Mouse (Mus musculus) heart, postnatal 10 days (tissue): ENCODE data around the gene Oaf. TPM values are rescaled to one million over a fixed set of nuclear protein-coding genes. Genes with fewer than 3 reads are reported as not detected.

Source experiments
- DNase-seq, 2 experiments: peaks; one replicate each; pipeline ENCODE4 v3.0.0; 2021
- intact Hi-C: fragments of 180-260 bp; cut with DNase I; formaldehyde crosslinking; loops from one replicate; pipeline ENCODE4 v1.15.1; 2025
- total RNA-seq, 2 experiments: library from RNA; stranded (reverse); gene quantifications; 2 replicates each; pipeline ENCODE4 v1.2.3; 2021

The Oaf gene
- total RNA-seq, 2 experiments from 2014 or later, result 24.3 to 28.6 TPM

DNA sequence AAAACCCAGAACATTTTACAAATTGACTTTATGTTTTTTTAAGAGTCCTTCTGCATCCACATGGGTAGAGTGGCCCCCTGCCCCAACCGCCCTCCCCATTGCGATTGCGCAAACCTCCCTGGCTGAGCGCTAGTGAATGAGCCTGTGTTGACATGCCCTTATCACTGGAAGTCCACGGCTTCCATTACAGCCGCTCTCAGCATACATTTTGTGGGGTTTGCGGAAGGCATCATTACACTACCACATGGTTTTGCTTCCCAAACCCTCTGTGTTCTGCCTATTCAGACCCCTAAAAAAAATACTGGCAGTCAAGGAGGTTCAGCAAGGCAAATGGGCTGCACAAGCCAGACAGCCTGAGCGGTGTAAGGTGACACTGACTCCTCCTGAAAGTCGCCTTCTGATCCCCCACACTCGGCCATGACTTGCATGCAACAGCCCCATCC is 7.0 kb upstream of the Oaf start:
- DNase-seq, result no peak
- intact Hi-C loops, result no loop called here

DNA sequence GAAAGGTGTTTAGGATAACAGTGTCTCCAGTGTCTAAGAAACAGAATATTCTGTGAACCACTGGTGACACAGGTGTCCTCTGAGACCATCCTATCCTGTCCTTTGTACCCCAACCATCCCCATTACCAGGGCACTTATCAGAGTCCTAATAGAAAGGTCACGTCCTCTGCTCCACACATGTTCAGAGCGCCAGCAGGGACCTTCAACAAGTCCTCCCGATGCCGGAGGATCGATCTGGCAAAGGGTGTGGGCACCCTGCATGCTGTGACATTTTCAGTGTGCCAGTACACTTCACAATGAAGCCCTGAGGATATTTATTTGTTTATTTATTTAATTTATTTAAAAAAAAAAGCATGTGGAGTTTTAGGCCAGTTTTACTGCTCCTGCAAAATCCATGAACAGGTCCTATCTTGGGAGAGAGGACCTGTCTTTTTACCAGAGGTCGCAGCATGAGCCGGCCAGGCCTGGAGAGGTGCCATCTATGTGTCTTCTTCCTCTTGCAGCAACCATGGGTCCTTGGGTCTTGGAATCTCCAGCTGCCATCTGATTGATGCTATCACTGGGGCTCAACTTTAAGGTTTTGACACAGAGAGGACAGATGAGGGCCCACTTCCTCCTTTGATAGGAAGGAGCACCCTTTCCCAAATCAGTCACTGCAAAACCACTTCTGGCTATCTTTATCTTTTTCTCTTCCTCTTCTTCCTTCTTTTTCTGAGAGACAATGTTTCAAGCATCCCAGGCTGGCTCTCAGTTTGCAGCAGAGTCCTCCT is 6.3 kb upstream of the Oaf start:
- no peak for DNase-seq
- intact Hi-C loops, result no loop called here

GRCm38 (mm10) chr9:43242432-43242831 is 2.7 kb upstream of the Oaf start:
- no peak for DNase-seq
- intact Hi-C loops, result no loop called here

DNA sequence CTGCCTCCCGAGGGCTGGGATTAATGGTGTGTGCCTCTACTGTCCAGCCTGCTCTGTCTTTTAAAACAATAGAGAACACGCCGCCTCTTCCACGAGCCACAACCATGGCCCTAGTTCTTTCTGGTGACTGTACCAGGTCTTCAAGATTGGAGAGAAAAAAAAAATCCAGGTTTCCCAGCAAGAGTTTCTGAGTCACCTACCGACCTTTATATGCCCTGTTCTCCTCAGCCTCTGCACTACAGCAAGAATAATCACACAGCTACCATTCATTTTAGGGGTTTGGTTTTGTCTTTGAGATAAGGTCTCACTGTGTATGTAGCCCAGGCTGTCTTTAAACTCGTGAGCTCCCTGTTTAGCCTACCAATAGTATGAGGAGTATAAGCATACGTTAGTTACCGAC is 2.3 kb upstream of the Oaf start:
- intact Hi-C loops, result no loop called here
- no peak for DNase-seq

DNA sequence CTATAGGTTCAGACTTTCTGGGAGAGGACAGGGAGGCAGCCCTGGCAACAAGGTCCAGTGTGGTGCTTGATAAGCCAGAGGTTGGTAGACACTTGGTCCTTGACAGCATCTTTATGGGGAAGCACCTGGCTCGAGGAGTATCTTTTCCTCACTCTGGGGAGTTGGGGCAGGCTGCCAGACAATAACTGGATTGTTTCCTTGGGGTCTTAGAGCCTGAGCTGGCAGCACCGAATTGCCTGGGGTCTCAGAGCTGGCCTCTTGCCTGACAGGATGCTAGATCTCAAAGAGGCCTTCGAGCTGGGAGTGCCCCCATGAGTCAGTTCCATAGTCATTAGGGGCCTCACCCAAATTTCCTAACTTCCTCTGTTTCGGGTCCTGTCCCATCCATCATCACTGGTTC is 1.6 kb upstream of the Oaf start:
- DNase-seq, result no peak
- intact Hi-C loops, result no loop called here

GRCm38 (mm10) chr9:43240594-43240900 is 836 bp upstream of the Oaf start:
- DNase-seq, result no peak
- intact Hi-C loops, result no loop called here

DNA sequence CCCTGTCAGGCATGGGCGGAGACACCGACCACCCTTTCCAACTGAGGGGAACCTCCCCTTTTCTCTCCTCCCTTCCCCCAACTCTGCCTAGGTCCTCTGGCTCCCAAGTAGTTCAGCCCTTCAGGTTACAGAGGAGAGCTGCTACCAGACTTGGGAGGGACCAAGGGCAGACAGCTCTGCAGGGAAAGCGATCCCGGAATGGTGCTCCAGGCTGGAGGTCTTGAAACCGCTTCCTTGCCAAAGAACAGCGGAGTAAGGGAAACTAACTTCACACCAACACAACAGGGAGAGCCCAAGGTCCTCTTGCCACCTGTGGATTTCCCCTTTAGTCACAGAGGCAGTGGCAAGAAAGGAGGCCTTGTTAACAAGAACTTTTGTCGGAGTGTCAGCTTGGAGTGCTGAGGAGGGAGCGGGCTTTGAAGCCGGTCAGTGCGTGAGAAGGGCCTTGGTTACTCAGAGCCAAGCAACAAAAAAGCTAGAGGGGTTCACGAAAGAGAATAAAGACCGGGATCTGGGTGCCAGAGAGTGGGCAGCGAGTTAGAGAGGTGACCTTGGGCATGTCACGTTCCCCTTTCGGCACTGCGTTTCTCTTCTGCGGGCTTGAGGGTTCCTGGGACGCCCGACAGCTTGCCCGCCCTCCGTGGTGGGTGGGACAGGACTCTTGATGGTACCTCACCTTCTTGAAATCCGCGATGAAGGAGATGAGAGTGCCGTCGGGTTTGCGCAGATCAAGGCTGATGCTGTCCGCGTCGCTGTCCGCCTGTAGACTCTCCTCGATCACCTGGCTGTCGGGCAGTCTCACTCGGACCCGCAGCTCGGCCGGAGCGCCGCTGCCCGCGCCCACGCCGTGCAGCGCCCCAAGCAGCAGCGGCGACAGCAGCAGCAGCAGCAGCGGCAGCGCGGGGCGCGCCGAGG is 823 bp downstream of the Oaf start:
- intact Hi-C loops, result loop anchor here (1.0 to 2.0 kb wide), 2 partner anchors 14 to 26 kb away; no protein-coding TSS in a partner anchor
- no peak for DNase-seq

DNA sequence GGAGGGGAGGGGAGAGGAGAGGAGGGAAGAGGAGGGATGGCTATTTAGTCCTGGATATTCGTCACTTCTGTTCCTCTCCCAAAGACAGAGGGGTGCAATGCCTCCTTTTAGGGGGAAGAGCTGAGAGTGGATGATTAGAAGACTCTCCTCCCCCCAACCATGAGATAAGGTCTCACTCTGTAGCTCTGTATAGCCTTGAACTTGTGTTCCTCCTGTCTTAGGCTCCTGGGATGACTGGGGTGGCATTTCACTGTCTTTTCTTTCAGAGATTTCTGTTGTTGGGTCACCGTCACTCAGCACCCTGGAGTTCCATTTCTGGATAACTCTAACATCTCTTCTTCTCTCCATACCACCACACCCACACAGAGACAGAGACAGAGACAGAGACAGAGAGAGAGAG is 1.5 kb downstream of the Oaf start:
- DNase-seq, result no peak

DNA sequence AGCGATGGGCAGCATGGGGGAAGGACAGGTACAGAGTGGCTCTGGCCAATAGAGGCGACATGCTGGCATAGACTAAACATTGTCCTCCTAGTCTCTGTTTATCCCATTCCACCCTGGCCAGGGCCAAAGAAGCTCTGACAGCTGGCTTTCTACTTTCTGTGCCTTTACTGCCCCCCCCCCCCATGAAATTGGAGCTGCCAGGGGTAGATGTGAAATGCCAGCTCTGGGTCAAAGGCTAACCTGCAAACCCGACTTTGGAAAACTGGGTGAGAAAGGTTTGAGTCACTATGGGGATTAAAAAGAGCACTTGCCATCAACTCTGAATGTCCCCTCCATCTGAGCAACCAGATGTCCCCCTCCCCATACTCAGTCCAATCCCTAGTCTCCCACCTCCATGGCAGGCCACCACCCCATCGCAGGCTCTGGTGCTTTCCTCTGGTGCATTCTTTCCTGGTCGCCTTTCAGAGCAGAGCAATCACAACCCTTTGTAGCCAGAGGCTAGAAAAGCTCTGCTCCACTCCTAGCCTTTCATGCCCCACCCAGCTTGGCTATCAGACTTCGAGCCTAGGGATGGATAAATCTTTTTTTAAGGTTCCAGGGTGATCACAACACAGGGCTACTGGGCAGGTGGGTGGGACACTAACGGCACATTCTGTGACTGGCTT is 2.5 kb downstream of the Oaf start:
- intact Hi-C loops, result no loop called here
- DNase-seq, result no peak

More for the DNA sequence above, 1.5 kb downstream of the Oaf start:
- intact Hi-C loops, result loop anchor here (1.0 to 2.0 kb wide), 2 partner anchors 13 to 27 kb away; no protein-coding TSS in a partner anchor

- intact Hi-C loops, result no loop called here
- no peak for DNase-seq
Observed at GRCm38 (mm10) chr9:43236576-43236975, 3.1 kb downstream of the Oaf start.

- no peak for DNase-seq
- intact Hi-C loops, result no loop called here
Observed at GRCm38 (mm10) chr9:43236106-43236505, 3.6 kb downstream of the Oaf start.

GRCm38 (mm10) chr9:43235336-43235735 is 4.4 kb downstream of the Oaf start:
- no peak for DNase-seq
- intact Hi-C loops, result no loop called here

- DNase-seq, result no peak
- intact Hi-C loops, result no loop called here
Observed at GRCm38 (mm10) chr9:43234496-43234895, 5.2 kb downstream of the Oaf start.

- DNase-seq, result no peak
- intact Hi-C loops, result no loop called here
Observed at GRCm38 (mm10) chr9:43233515-43233914, 6.2 kb downstream of the Oaf start.

DNA sequence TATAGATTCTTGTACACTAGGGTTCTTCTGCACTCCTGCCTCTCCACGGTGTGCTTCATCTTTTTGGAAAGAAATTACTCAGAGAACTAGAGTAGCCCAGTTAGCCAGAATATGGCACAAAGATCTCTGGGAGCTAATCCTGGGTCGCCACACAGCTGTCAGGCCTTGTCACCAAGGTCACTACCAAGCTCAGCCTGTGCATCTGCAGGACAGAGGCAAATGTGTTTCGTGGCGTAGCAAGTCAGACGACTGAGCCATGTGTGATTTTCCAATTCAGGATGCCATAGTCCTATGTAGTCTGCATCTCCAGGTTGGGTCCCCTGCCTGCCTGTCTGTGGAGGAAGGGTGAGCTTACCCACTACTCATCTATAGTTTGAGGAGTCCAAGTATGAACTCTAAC is 6.7 kb downstream of the Oaf start:
- intact Hi-C loops, result no loop called here
- no peak for DNase-seq

GRCm38 (mm10) chr9:43232286-43232685 is 7.4 kb downstream of the Oaf start:
- intact Hi-C loops, result no loop called here
- no peak for DNase-seq

GRCm38 (mm10) chr9:43231805-43232204 is 7.9 kb downstream of the Oaf start:
- intact Hi-C loops, result no loop called here
- DNase-seq, result peak; percentile 65 to 69

DNA sequence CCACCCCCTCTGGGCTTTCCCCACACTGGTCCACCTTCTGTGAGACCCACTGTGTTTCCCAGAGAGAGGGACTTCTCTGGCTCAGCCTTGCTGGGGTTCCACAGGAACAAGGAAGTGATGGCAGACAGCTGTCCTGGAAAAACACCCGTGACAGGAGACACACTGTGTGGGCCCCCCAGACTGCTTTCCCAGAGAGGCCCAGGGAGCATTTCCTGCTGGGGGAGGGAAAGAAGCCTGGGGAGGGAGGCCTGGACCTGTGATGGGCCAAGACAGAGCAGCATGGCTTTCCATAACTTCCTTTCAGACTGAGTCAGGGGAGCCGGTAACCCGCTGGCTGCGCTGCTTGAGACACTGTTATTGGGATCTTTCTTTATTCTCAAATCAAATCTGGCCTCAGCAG is 8.8 kb downstream of the Oaf start:
- peak; percentile 58 to 64 for DNase-seq

DNA sequence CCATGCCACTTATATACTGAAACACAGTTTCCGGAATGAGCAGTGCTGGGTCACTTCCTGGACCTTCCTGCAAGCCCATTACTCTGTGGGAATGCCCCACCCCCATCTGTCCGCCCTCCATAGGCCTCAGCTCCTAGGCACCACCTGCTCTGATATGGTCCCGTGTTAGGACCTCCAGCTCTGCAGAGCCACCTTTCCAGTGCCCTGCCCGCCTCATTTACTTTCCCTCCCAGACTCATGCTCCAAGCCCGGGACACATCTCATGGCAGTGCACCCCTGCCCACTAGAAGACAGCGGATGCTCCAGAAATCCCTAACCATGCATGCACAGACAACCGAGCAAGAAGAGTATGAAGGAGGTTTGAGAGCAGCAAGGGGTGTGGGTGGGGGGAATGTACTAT is 9.7 kb downstream of the Oaf start:
- DNase-seq, result no peak
- intact Hi-C loops, result no loop called here

More for the DNA sequence above, 8.8 kb downstream of the Oaf start:
- intact Hi-C loops, result no loop called here

- intact Hi-C loops, result no loop called here
- no peak for DNase-seq
Observed at GRCm38 (mm10) chr9:43229398-43229895, 10.3 kb downstream of the Oaf start.

- intact Hi-C loops, result no loop called here
- DNase-seq, result no peak
Observed at GRCm38 (mm10) chr9:43228745-43229144, 11.0 kb downstream of the Oaf start.
